In genomic region chr11:75404801-75405200, GRCm38 (mm10) we compare ENCODE assay signal across 26 mouse cellular contexts. TPM values are rescaled to one million over a fixed set of nuclear protein-coding genes. Genes with fewer than 3 reads are reported as not detected.
DNase-seq lines count a peak whose midpoint lies in the region; ATAC-seq and TF ChIP-seq lines count a peak whose summit lies in the region.
"Had no signal": no experiment of that assay in that cellular context is flagged by ENCODE, and none has a peak within 500 bp of the region (broad histone marks: within the 10 kb centered on the region; RNA-seq: fewer than 3 reads in every experiment).

No protein-coding gene starts in this region.

- no peak for TF ChIP-seq CTCF in kidney, adult 2 months (conservative IDR thresholded peaks at IDR 0.05; ENCODE audit: insufficient read depth, insufficient read length, low read depth, low read length)

- H3ac ChIP-seq in myocyte (ENCODE audit: control insufficient read depth, insufficient read length), result no peak overlapping the region

- H3K79me2 ChIP-seq in myocyte (ENCODE audit: control insufficient read depth, insufficient read depth), result no peaks in the 10 kb centered on the region

- TF ChIP-seq POLR2A in myocyte (IDR thresholded peaks at IDR 0.05; ENCODE audit: insufficient read length, low read depth), result no peak
- TF ChIP-seq POLR2A in kidney, adult 2 months (IDR thresholded peaks at IDR 0.05; ENCODE audit: low read depth, low read length), result no peak

- H3K4me1 ChIP-seq in kidney, adult 2 months (ENCODE audit: control insufficient read depth, insufficient read depth, low read length), result peaks cover 13% of the 10 kb centered on the region
- no peaks in the 10 kb centered on the region for H3K4me1 ChIP-seq in forebrain, embryonic 12.5 days
- H3K4me1 ChIP-seq: embryonic facial prominence, embryonic 12.5 days; forebrain, embryonic 10.5 days; limb, embryonic 12.5 days; neural tube, embryonic 12.5 days had no signal

- peak overlapping the region; percentile 51 for H3K4me2 ChIP-seq in myocyte (ENCODE audit: low read depth)
- H3K4me2 ChIP-seq in forebrain, embryonic 12.5 days, result no peak overlapping the region
- H3K4me2 ChIP-seq: embryonic facial prominence, embryonic 12.5 days; heart, embryonic 15.5 days; hindbrain, embryonic 13.5 days; limb, embryonic 12.5 days; liver, embryonic 15.5 days; lung, embryonic 14.5 days; neural tube, embryonic 12.5 days had no signal

- no peak overlapping the region for H3K4me3 ChIP-seq in myocyte
- no peak overlapping the region for H3K4me3 ChIP-seq in kidney, adult 2 months (ENCODE audit: insufficient read depth, low read depth, low read length)
- no peak overlapping the region for H3K4me3 ChIP-seq in forebrain, embryonic 12.5 days (replicated peaks)
- H3K4me3 ChIP-seq: embryonic facial prominence, embryonic 12.5 days; forebrain, embryonic 10.5 days; heart, embryonic 10.5 days; heart, embryonic 15.5 days; hindbrain, embryonic 13.5 days; limb, embryonic 12.5 days; liver, embryonic 15.5 days; neural tube, embryonic 12.5 days had no signal

- H3K27me3 ChIP-seq in myocyte (ENCODE audit: control insufficient read depth, insufficient read depth, insufficient read length), result no peaks in the 10 kb centered on the region
- no peaks in the 10 kb centered on the region for H3K27me3 ChIP-seq in kidney, adult 2 months (replicated peaks; ENCODE audit: control insufficient read depth, insufficient read depth, low read length)
- H3K27me3 ChIP-seq in forebrain, embryonic 12.5 days, result no peaks in the 10 kb centered on the region
- H3K27me3 ChIP-seq: embryonic facial prominence, embryonic 12.5 days; heart, embryonic 15.5 days; hindbrain, embryonic 13.5 days; limb, embryonic 12.5 days; liver, embryonic 15.5 days; neural tube, embryonic 12.5 days had no signal

- ATAC-seq in forebrain, embryonic 12.5 days (ENCODE audit: low FRiP score), result no peak
- ATAC-seq: CD4-positive, CD25-positive, alpha-beta regulatory T cell, adult 4 months; forebrain, embryonic 16.5 days; intestine, embryonic 16.5 days; midbrain, embryonic 16.5 days had no signal

- 97% methylated on average over 6 of the region's 6 CpGs for WGBS in kidney, adult 2 months
- whole genome bisulfite sequencing in forebrain, embryonic 12.5 days, result 93% methylated on average over 6 of the region's 6 CpGs

- H3K27ac ChIP-seq in kidney, adult 2 months (ENCODE audit: insufficient read depth, low read depth, low read length), result no peak overlapping the region
- no peak overlapping the region for H3K27ac ChIP-seq in forebrain, embryonic 12.5 days
- H3K27ac ChIP-seq: embryonic facial prominence, embryonic 12.5 days; forebrain, embryonic 10.5 days; heart, embryonic 10.5 days; hindbrain, embryonic 13.5 days; limb, embryonic 12.5 days; liver, embryonic 15.5 days; neural tube, embryonic 12.5 days had no signal

- no peaks in the 10 kb centered on the region for H3K9me3 ChIP-seq in forebrain, embryonic 12.5 days
- H3K9me3 ChIP-seq: embryonic facial prominence, embryonic 12.5 days; forebrain, embryonic 10.5 days; heart, embryonic 10.5 days; heart, embryonic 15.5 days; hindbrain, embryonic 13.5 days; limb, embryonic 12.5 days; liver, embryonic 15.5 days; neural tube, embryonic 12.5 days had no signal

- DNase-seq in cerebellum, adult 18-20 months, result peak; percentile 27 to 28
- DNase-seq in cerebellum, postnatal 10 days, result no peak
- peak; percentile 59 for DNase-seq in brain, adult 2 months (ENCODE audit: low read depth, low spot score)
- peak; percentile 36 for DNase-seq in cerebellum, adult 9-10 months
- DNase-seq in kidney, adult 2 months, result no peak
- DNase-seq: adrenal gland, postnatal 14 days; embryo, embryonic 11 days; kidney, adult 9 months; kidney, postnatal 14 days; layer of hippocampus, adult 9-11 months; lung, embryonic 14.5 days; lung, postnatal 14 days had no signal

- peaks cover 7% of the 10 kb centered on the region for H3K36me3 ChIP-seq in myocyte (ENCODE audit: control insufficient read depth, insufficient read depth)
- no peaks in the 10 kb centered on the region for H3K36me3 ChIP-seq in kidney, adult 2 months (ENCODE audit: control insufficient read depth, insufficient read depth, low read length)
- no peaks in the 10 kb centered on the region; the same call in 1 of the 2 replicates for H3K36me3 ChIP-seq in forebrain, embryonic 12.5 days (replicated peaks)
- H3K36me3 ChIP-seq: liver, embryonic 15.5 days; neural tube, embryonic 12.5 days had no signal

- no peak overlapping the region for H3K9ac ChIP-seq in forebrain, embryonic 12.5 days
- H3K9ac ChIP-seq: embryonic facial prominence, embryonic 12.5 days; heart, embryonic 15.5 days; hindbrain, embryonic 13.5 days; limb, embryonic 12.5 days; liver, embryonic 15.5 days; lung, embryonic 14.5 days; neural tube, embryonic 12.5 days had no signal

TF ChIP-seq in myocyte, 11 proteins besides CTCF, POLR2A, EP300 and RAD21:
- no peak for TF ChIP-seq USF1 (IDR thresholded peaks at IDR 0.05; ENCODE audit: low read depth)
- no peak for TF ChIP-seq POLR2AphosphoS2 (IDR thresholded peaks at IDR 0.05; ENCODE audit: insufficient read length, low read depth)
- TF ChIP-seq SRF (IDR thresholded peaks at IDR 0.05; ENCODE audit: control insufficient read depth, insufficient read length, low read depth), result no peak
- TF ChIP-seq TCF12 (IDR thresholded peaks at IDR 0.05; ENCODE audit: insufficient read depth, poor library complexity, severe bottlenecking), result no peak
- no peak for TF ChIP-seq REST (IDR thresholded peaks at IDR 0.05; ENCODE audit: insufficient read depth, insufficient read length)
- no peak for TF ChIP-seq MYOG (IDR thresholded peaks at IDR 0.05; ENCODE audit: control insufficient read depth in 1 of 3, insufficient read depth in 1 of 3, insufficient read length in 2 of 3, low read depth in 2 of 3)
- no peak for TF ChIP-seq TCF3 (IDR thresholded peaks at IDR 0.05; ENCODE audit: insufficient read length, low read depth)
- TF ChIP-seq E2F4 (IDR thresholded peaks at IDR 0.05; ENCODE audit: insufficient read depth), result no peak
- TF ChIP-seq CEBPB (IDR thresholded peaks at IDR 0.05; ENCODE audit: insufficient read depth, poor library complexity, severe bottlenecking), result no peak
- no peak for TF ChIP-seq MAX (IDR thresholded peaks at IDR 0.05; ENCODE audit: low read depth)

RNA-seq across cellular contexts. Expression of gene Serpinf1, which starts 17.7 kb away (rescaled TPM):
- polyA plus RNA-seq in myocyte (2012; fragmentation: generic; extraction: Trizol), result 911 TPM
- polyA plus RNA-seq in kidney, adult 2 months (2012; rRNA removed), result 17.2 and 29.9 TPM in 2 replicates
- polyA plus RNA-seq in forebrain, embryonic 12.5 days (2016; fragmentation: Nextera tagmentation; extraction: Ambion mirVana), result 35.8 and 44.7 TPM in 2 replicates

RNA-seq across cellular contexts. Expression of gene Serpinf2, which starts 34.6 kb away (rescaled TPM):
- polyA plus RNA-seq in myocyte (2012; fragmentation: generic; extraction: Trizol), result 0.06 TPM
- polyA plus RNA-seq in kidney, adult 2 months (2012; rRNA removed), result 126 and 141 TPM in 2 replicates
- not detected in 2 replicates for polyA plus RNA-seq in forebrain, embryonic 12.5 days (2016; fragmentation: Nextera tagmentation; extraction: Ambion mirVana)
- polyA plus RNA-seq: forebrain, embryonic 16.5 days; hindbrain, embryonic 13.5 days; midbrain, embryonic 16.5 days had no signal

RNA-seq across cellular contexts. Expression of gene Wdr81, which starts 49.7 kb away (rescaled TPM):
- 17.3 TPM for polyA plus RNA-seq in myocyte (2012; fragmentation: generic; extraction: Trizol)
- polyA plus RNA-seq in kidney, adult 2 months (2012; rRNA removed), result 17.7 and 21.0 TPM in 2 replicates
- 7.2 and 8.7 TPM in 2 replicates for polyA plus RNA-seq in forebrain, embryonic 12.5 days (2016; fragmentation: Nextera tagmentation; extraction: Ambion mirVana)

RNA-seq across cellular contexts. Expression of gene Smyd4, which starts 56.6 kb away (rescaled TPM):
- 6.9 TPM for polyA plus RNA-seq in myocyte (2012; fragmentation: generic; extraction: Trizol)
- polyA plus RNA-seq in kidney, adult 2 months (2012; rRNA removed), result 7.1 and 7.2 TPM in 2 replicates
- polyA plus RNA-seq in forebrain, embryonic 12.5 days (2016; fragmentation: Nextera tagmentation; extraction: Ambion mirVana), result 20.0 and 21.0 TPM in 2 replicates

RNA-seq across cellular contexts. Expression of gene Rpa1, which starts 56.7 kb away (rescaled TPM):
- 63.4 TPM for polyA plus RNA-seq in myocyte (2012; fragmentation: generic; extraction: Trizol)
- 17.0 and 21.3 TPM in 2 replicates for polyA plus RNA-seq in kidney, adult 2 months (2012; rRNA removed)
- 140 and 160 TPM in 2 replicates for polyA plus RNA-seq in forebrain, embryonic 12.5 days (2016; fragmentation: Nextera tagmentation; extraction: Ambion mirVana)

Comparison
In these comparisons a context has a peak if more than half of its experiments do, and no peak if none do; other contexts are left out.
1. DNase-seq: peak in cerebellum, adult 18-20 months (2 of 2), brain, adult 2 months (single experiment) and cerebellum, adult 9-10 months (single experiment); none in cerebellum, postnatal 10 days (0 of 2) and kidney, adult 2 months (single experiment).
2. RNA of gene Serpinf1, which starts 17.7 kb away (polyA plus RNA-seq): 911 TPM in myocyte (single experiment); 35.8 to 44.7 TPM in forebrain, embryonic 12.5 days and 17.2 to 29.9 TPM in kidney, adult 2 months; every median in the first group is over 10 times any median in the second.
3. RNA of gene Serpinf2, which starts 34.6 kb away (polyA plus RNA-seq): 126 to 141 TPM in kidney, adult 2 months; 0.06 TPM in myocyte (single experiment) and not detected in forebrain, embryonic 12.5 days; every median in the first group is over 100 times any median in the second.